Mouse (Mus musculus) liver, adult 2 months (tissue): Measurements from ENCODE around the gene Dclk2.

Experiments used
- CTCF ChIP-seq: fragments of 200-500 bp; IDR thresholded peaks from 2 replicates; pipeline ENCODE4 v1.5.1; 2011; ENCODE audit warnings: low read depth, low read length, control low read depth
- POLR2A ChIP-seq: fragments of 200-500 bp; IDR thresholded peaks from 2 replicates; pipeline ENCODE4 v1.6.1; 2011; ENCODE audit warnings: low read length, control low read depth; ENCODE audit not compliant: insufficient read depth; ENCODE audit errors: extremely low read depth

DNA sequence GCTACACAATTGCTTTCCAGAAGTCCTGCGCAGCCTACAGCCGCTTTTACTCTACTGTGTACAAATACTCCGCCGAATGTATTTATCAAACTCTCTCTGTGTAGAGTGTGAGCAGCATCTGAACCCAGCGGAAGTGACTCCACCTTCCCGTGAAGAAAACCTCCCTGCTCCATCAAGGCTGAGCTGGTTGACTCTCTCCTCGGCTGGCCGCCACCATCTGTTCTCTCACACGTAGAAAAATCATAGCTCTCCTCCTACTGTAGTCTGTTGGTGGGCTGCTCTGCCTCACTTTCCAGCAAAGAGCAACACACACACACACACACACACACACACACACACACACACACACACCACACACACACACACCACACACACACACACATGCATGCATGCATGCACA is 111.5 kb downstream of the Dclk2 start:
- no peak for TF ChIP-seq CTCF
- TF ChIP-seq POLR2A = no peak
